Mouse (Mus musculus): ENCODE results near the gene Gnptab. TPM values are rescaled to one million over a fixed set of nuclear protein-coding genes. Genes with fewer than 3 reads are reported as not detected.
A peak's percentile ranks its signal among the peaks of the same experiment; 100 is the strongest.

The Gnptab gene
- polyA plus RNA-seq, 1 experiment from 2014 or later = 7.0 TPM

- WGBS = 86% methylated on average over 11 of the region's 11 CpGs
- Histone ChIP-seq H3K4me1 (ENCODE audit: control insufficient read depth, insufficient read depth, low read length) (no peaks in the 10 kb centered on the region), H3K9me3 (ENCODE audit: control insufficient read depth, low read length) (no peaks in the 10 kb centered on the region), H3K36me3 (ENCODE audit: control insufficient read depth, insufficient read depth, low read length) (no peaks in the 10 kb centered on the region; the same call in 1 of the 2 replicates), H3K4me3 (ENCODE audit: low read depth, low read length) (no peak overlapping the region), H3K27me3 (ENCODE audit: control insufficient read depth, insufficient read depth, low read length) (no peaks in the 10 kb centered on the region), H3K9ac (ENCODE audit: low read length) (no peak overlapping the region), H3K27ac (ENCODE audit: low read depth, low read length) (no peak overlapping the region), H3K4me2 (no peak overlapping the region)
- ATAC-seq (ENCODE audit: low FRiP score) (no peak), DNase-seq (ENCODE audit: low spot score, missing footprints) (no peak)
Observed at GRCm38 (mm10) chr10:88420141-88420541, 41.2 kb downstream of the Gnptab start.

- DNase-seq (ENCODE audit: low spot score, missing footprints) (no peak), ATAC-seq (ENCODE audit: low FRiP score) (no peak)
- Histone ChIP-seq H3K9ac (ENCODE audit: low read length) (no peak overlapping the region), H3K4me3 (ENCODE audit: low read depth, low read length) (no peak overlapping the region), H3K36me3 (ENCODE audit: control insufficient read depth, insufficient read depth, low read length) (no peaks in the 10 kb centered on the region; the same call in 1 of the 2 replicates), H3K9me3 (ENCODE audit: control insufficient read depth, low read length) (no peaks in the 10 kb centered on the region), H3K4me1 (ENCODE audit: control insufficient read depth, insufficient read depth, low read length) (no peaks in the 10 kb centered on the region), H3K4me2 (no peak overlapping the region), H3K27ac (ENCODE audit: low read depth, low read length) (no peak overlapping the region), H3K27me3 (ENCODE audit: control insufficient read depth, insufficient read depth, low read length) (no peaks in the 10 kb centered on the region)
- WGBS = 95% methylated on average over 19 of the region's 19 CpGs
Observed at GRCm38 (mm10) chr10:88420655-88421435, 41.9 kb downstream of the Gnptab start.

GRCm38 (mm10) chr10:88426158-88426816, 47.4 kb downstream of the Gnptab start:
- no peaks in the 10 kb centered on the region for H3K9me3 ChIP-seq (ENCODE audit: control insufficient read depth, low read length)
- no peaks in the 10 kb centered on the region; the same call in 1 of the 2 replicates for H3K36me3 ChIP-seq (ENCODE audit: control insufficient read depth, insufficient read depth, low read length)
- H3K4me3 ChIP-seq (ENCODE audit: low read depth, low read length) = no peak overlapping the region
- DNase-seq (ENCODE audit: low spot score, missing footprints) (peak; percentile 89), ATAC-seq (ENCODE audit: low FRiP score) (peak; percentile 75; the same call in 1 of the 2 replicates)
- H3K27me3 ChIP-seq (ENCODE audit: control insufficient read depth, insufficient read depth, low read length) = no peaks in the 10 kb centered on the region
- no peak overlapping the region for H3K4me2 ChIP-seq
- WGBS = 90% methylated on average over 2 of the region's 2 CpGs
- no peaks in the 10 kb centered on the region for H3K4me1 ChIP-seq (ENCODE audit: control insufficient read depth, insufficient read depth, low read length)
- no peak overlapping the region for H3K27ac ChIP-seq (ENCODE audit: low read depth, low read length)
- H3K9ac ChIP-seq (ENCODE audit: low read length) = no peak overlapping the region

- no peak overlapping the region for H3K9ac ChIP-seq (ENCODE audit: low read length)
- no peaks in the 10 kb centered on the region; the same call in 1 of the 2 replicates for H3K36me3 ChIP-seq (ENCODE audit: control insufficient read depth, insufficient read depth, low read length)
- WGBS = 67% methylated on average over 5 of the region's 5 CpGs
- H3K4me2 ChIP-seq = no peak overlapping the region
- H3K27me3 ChIP-seq (ENCODE audit: control insufficient read depth, insufficient read depth, low read length) = no peaks in the 10 kb centered on the region
- H3K4me3 ChIP-seq (ENCODE audit: low read depth, low read length) = no peak overlapping the region
- H3K4me1 ChIP-seq (ENCODE audit: control insufficient read depth, insufficient read depth, low read length) = no peaks in the 10 kb centered on the region
- H3K27ac ChIP-seq (ENCODE audit: low read depth, low read length) = no peak overlapping the region
- no peaks in the 10 kb centered on the region for H3K9me3 ChIP-seq (ENCODE audit: control insufficient read depth, low read length)
- no peak for DNase-seq (ENCODE audit: low spot score, missing footprints)
- no peak for ATAC-seq (ENCODE audit: low FRiP score)
Observed at GRCm38 (mm10) chr10:88426896-88427295, 48.0 kb downstream of the Gnptab start.

- Histone ChIP-seq H3K36me3 (ENCODE audit: control insufficient read depth, insufficient read depth, low read length) (no peaks in the 10 kb centered on the region), H3K27ac (ENCODE audit: low read depth, low read length) (no peak overlapping the region), H3K4me2 (no peak overlapping the region), H3K9ac (ENCODE audit: low read length) (no peak overlapping the region), H3K27me3 (ENCODE audit: control insufficient read depth, insufficient read depth, low read length) (no peaks in the 10 kb centered on the region), H3K4me3 (ENCODE audit: low read depth, low read length) (no peak overlapping the region), H3K4me1 (ENCODE audit: control insufficient read depth, insufficient read depth, low read length) (no peaks in the 10 kb centered on the region), H3K9me3 (ENCODE audit: control insufficient read depth, low read length) (no peaks in the 10 kb centered on the region)
- WGBS = 93% methylated on average over 6 of the region's 6 CpGs
- DNase-seq (ENCODE audit: low spot score, missing footprints) = no peak
- no peak for ATAC-seq (ENCODE audit: low FRiP score)
Observed at GRCm38 (mm10) chr10:88427998-88428397, 49.1 kb downstream of the Gnptab start.

- Histone ChIP-seq H3K36me3 (ENCODE audit: control insufficient read depth, insufficient read depth, low read length) (no peaks in the 10 kb centered on the region; the same call in 1 of the 2 replicates), H3K4me3 (ENCODE audit: low read depth, low read length) (no peak overlapping the region), H3K9me3 (ENCODE audit: control insufficient read depth, low read length) (no peaks in the 10 kb centered on the region), H3K4me1 (ENCODE audit: control insufficient read depth, insufficient read depth, low read length) (no peaks in the 10 kb centered on the region), H3K4me2 (no peak overlapping the region), H3K9ac (ENCODE audit: low read length) (no peak overlapping the region), H3K27ac (ENCODE audit: low read depth, low read length) (no peak overlapping the region), H3K27me3 (ENCODE audit: control insufficient read depth, insufficient read depth, low read length) (no peaks in the 10 kb centered on the region)
- ATAC-seq (ENCODE audit: low FRiP score) = no peak
- WGBS = 90% methylated on average over 6 of the region's 6 CpGs
- no peak for DNase-seq (ENCODE audit: low spot score, missing footprints)
Observed at GRCm38 (mm10) chr10:88441224-88441623, 62.3 kb downstream of the Gnptab start.

- WGBS = 84% methylated on average over 2 of the region's 2 CpGs
- ATAC-seq (ENCODE audit: low FRiP score) = no peak
- no peak for DNase-seq (ENCODE audit: low spot score, missing footprints)
Observed at GRCm38 (mm10) chr10:88451221-88451620, 72.3 kb downstream of the Gnptab start.

GRCm38 (mm10) chr10:88451990-88452389, 73.1 kb downstream of the Gnptab start:
- Histone ChIP-seq H3K4me2 (no peak overlapping the region), H3K27ac (ENCODE audit: low read depth, low read length) (no peak overlapping the region), H3K4me3 (ENCODE audit: low read depth, low read length) (no peak overlapping the region), H3K9ac (ENCODE audit: low read length) (no peak overlapping the region), H3K4me1 (ENCODE audit: control insufficient read depth, insufficient read depth, low read length) (no peaks in the 10 kb centered on the region), H3K27me3 (ENCODE audit: control insufficient read depth, insufficient read depth, low read length) (no peaks in the 10 kb centered on the region), H3K36me3 (ENCODE audit: control insufficient read depth, insufficient read depth, low read length) (no peaks in the 10 kb centered on the region), H3K9me3 (ENCODE audit: control insufficient read depth, low read length) (no peaks in the 10 kb centered on the region)
- DNase-seq (ENCODE audit: low spot score, missing footprints) = no peak
- 86% methylated on average over 6 of the region's 6 CpGs for WGBS
- no peak for ATAC-seq (ENCODE audit: low FRiP score)

More at GRCm38 (mm10) chr10:88451221-88451620, 72.3 kb downstream of the Gnptab start:
- H3K4me3 ChIP-seq (ENCODE audit: low read depth, low read length) = no peak overlapping the region
- H3K4me2 ChIP-seq = no peak overlapping the region
- no peaks in the 10 kb centered on the region for H3K4me1 ChIP-seq (ENCODE audit: control insufficient read depth, insufficient read depth, low read length)
- no peaks in the 10 kb centered on the region for H3K36me3 ChIP-seq (ENCODE audit: control insufficient read depth, insufficient read depth, low read length)
- no peak overlapping the region for H3K27ac ChIP-seq (ENCODE audit: low read depth, low read length)
- no peaks in the 10 kb centered on the region for H3K9me3 ChIP-seq (ENCODE audit: control insufficient read depth, low read length)
- no peaks in the 10 kb centered on the region for H3K27me3 ChIP-seq (ENCODE audit: control insufficient read depth, insufficient read depth, low read length)
- H3K9ac ChIP-seq (ENCODE audit: low read length) = no peak overlapping the region

- ATAC-seq (ENCODE audit: low FRiP score) (no peak), DNase-seq (ENCODE audit: low spot score, missing footprints) (no peak)
- Histone ChIP-seq H3K27ac (ENCODE audit: low read depth, low read length) (no peak overlapping the region), H3K4me3 (ENCODE audit: low read depth, low read length) (no peak overlapping the region), H3K9me3 (ENCODE audit: control insufficient read depth, low read length) (no peaks in the 10 kb centered on the region), H3K27me3 (ENCODE audit: control insufficient read depth, insufficient read depth, low read length) (no peaks in the 10 kb centered on the region), H3K36me3 (ENCODE audit: control insufficient read depth, insufficient read depth, low read length) (no peaks in the 10 kb centered on the region), H3K4me1 (ENCODE audit: control insufficient read depth, insufficient read depth, low read length) (no peaks in the 10 kb centered on the region), H3K4me2 (no peak overlapping the region), H3K9ac (ENCODE audit: low read length) (no peak overlapping the region)
- 39% methylated on average over 6 of the region's 6 CpGs for WGBS
Observed at GRCm38 (mm10) chr10:88457816-88458215, 78.9 kb downstream of the Gnptab start.

All from midbrain, embryonic 11.5 days (tissue).